Mouse (Mus musculus) MEL (cell line): ENCODE results near the gene Itga10. TPM values are rescaled to one million over a fixed set of nuclear protein-coding genes. Genes with fewer than 3 reads are reported as not detected.

Experiments used
- DNase-seq: peaks from one replicate; pipeline ENCODE4 v3.0.0; 2011; ENCODE audit warnings: low read depth, low spot score
- H3K27ac ChIP-seq: 2 replicates; pipeline ENCODE4 v1.5.1; 2012; ENCODE audit warnings: low read depth, mild to moderate bottlenecking, control low read depth, low read length, moderate library complexity; ENCODE audit not compliant: control insufficient read depth
- H3K27me3 ChIP-seq, 2 experiments: fragments of 150-350 bp in 1 of 2; sonication (generic) in 1 of 2; 2 replicates each; pipeline ENCODE4 v1.6.1; 2012; ENCODE audit warnings: low read length in 2 of 2, mild to moderate bottlenecking in 2 of 2, improper control_type of control experiment in 1 of 2, moderate library complexity in 1 of 2; ENCODE audit not compliant: insufficient read depth in 2 of 2, control insufficient read depth in 1 of 2
- H3K36me3 ChIP-seq, 2 experiments: 2 replicates each; pipeline ENCODE4 v1.6.1; 2012 to 2014; ENCODE audit warnings: low read length in 2 of 2, improper control_type of control experiment in 1 of 2, inconsistent platforms in 1 of 2, mild to moderate bottlenecking in 1 of 2; ENCODE audit not compliant: insufficient read depth in 2 of 2, control insufficient read depth in 1 of 2
- H3K4me1 ChIP-seq, 2 experiments: fragments of 150-350 bp in 1 of 2; sonication (generic) in 1 of 2; 2 replicates each; pipeline ENCODE4 v1.6.1; 2012; ENCODE audit warnings: low read length in 2 of 2, improper control_type of control experiment in 1 of 2, mild to moderate bottlenecking in 1 of 2; ENCODE audit not compliant: insufficient read depth in 2 of 2, control insufficient read depth in 1 of 2
- H3K4me3 ChIP-seq, 2 experiments: fragments of 150-350 bp in 1 of 2; sonication (generic) in 1 of 2; 2 replicates each; pipeline ENCODE4 v1.5.1; 2012; ENCODE audit warnings: low read depth in 2 of 2, low read length in 2 of 2, mild to moderate bottlenecking in 2 of 2, moderate library complexity in 2 of 2, control low read depth in 1 of 2, improper control_type of control experiment in 1 of 2; ENCODE audit not compliant: control insufficient read depth in 1 of 2, insufficient read depth in 1 of 2
- H3K79me2 ChIP-seq: 2 replicates; pipeline ENCODE4 v1.6.1; 2012; ENCODE audit warnings: mild to moderate bottlenecking, low read length, moderate library complexity; ENCODE audit not compliant: control insufficient read depth, poor library complexity, insufficient read depth
- H3K9ac ChIP-seq: 2 replicates; pipeline ENCODE4 v1.6.1; 2012; ENCODE audit warnings: low read depth, mild to moderate bottlenecking, control low read depth, low read length, moderate library complexity; ENCODE audit not compliant: control insufficient read depth, poor library complexity, severe bottlenecking
- H3K9me3 ChIP-seq: fragments of 150-350 bp; sonication (generic); replicated peaks from 2 replicates; pipeline ENCODE4 v1.6.1; 2012; ENCODE audit warnings: mild to moderate bottlenecking, low read length, improper control_type of control experiment, moderate library complexity; ENCODE audit not compliant: insufficient read depth
- CHD1 ChIP-seq: IDR thresholded peaks from 2 replicates; pipeline ENCODE4 v1.6.1; 2012; ENCODE audit warnings: low read depth, mild to moderate bottlenecking, inconsistent platforms, low read length, improper control_type of control experiment
- CTCF ChIP-seq, 3 experiments: IDR thresholded peaks in 2 of 3; conservative IDR thresholded peaks in 1 of 3; 2 replicates each; pipeline ENCODE4 v1.5.1; 2011 to 2012; ENCODE audit warnings: low read length in 3 of 3, low read depth in 2 of 3, mild to moderate bottlenecking in 2 of 3, improper control_type of control experiment in 1 of 3, inconsistent platforms in 1 of 3, mixed read lengths in 1 of 3, moderate library complexity in 1 of 3; ENCODE audit not compliant: control insufficient read depth in 1 of 3, insufficient read depth in 1 of 3, poor library complexity in 1 of 3, severe bottlenecking in 1 of 3
- MAX ChIP-seq: IDR thresholded peaks from 2 replicates; pipeline ENCODE4 v1.6.1; 2011; ENCODE audit warnings: low read length, improper control_type of control experiment
- RAD21 ChIP-seq: IDR thresholded peaks from 2 replicates; pipeline ENCODE4 v1.6.1; 2011; ENCODE audit warnings: mild to moderate bottlenecking, low read depth, low read length, improper control_type of control experiment
- SIN3A ChIP-seq: IDR thresholded peaks from 2 replicates; pipeline ENCODE4 v1.6.1; 2012; ENCODE audit warnings: low read length, improper control_type of control experiment, inconsistent platforms
- SMC3 ChIP-seq: IDR thresholded peaks from 2 replicates; pipeline ENCODE4 v1.6.1; 2011; ENCODE audit warnings: low read depth, low read length, improper control_type of control experiment
- TAL1 ChIP-seq: IDR thresholded peaks from 2 replicates; pipeline ENCODE4 v1.6.1; 2012; ENCODE audit warnings: mild to moderate bottlenecking, inconsistent platforms, low read length, moderate library complexity, mixed read lengths
- TBP ChIP-seq: IDR thresholded peaks from 2 replicates; pipeline ENCODE4 v1.8.0; 2011; ENCODE audit warnings: low read depth, low read length, improper control_type of control experiment
- TCF12 ChIP-seq: IDR thresholded peaks from 2 replicates; pipeline ENCODE4 v1.6.1; 2014; ENCODE audit warnings: low read depth, mild to moderate bottlenecking, inconsistent platforms, low read length, improper control_type of control experiment, moderate library complexity
- UBTF ChIP-seq: IDR thresholded peaks from 2 replicates; pipeline ENCODE4 v1.6.1; 2012; ENCODE audit warnings: low read depth, mild to moderate bottlenecking, inconsistent platforms, low read length, improper control_type of control experiment, moderate library complexity, borderline replicate concordance; ENCODE audit not compliant: insufficient read depth
- ZNF384 ChIP-seq: IDR thresholded peaks from 2 replicates; pipeline ENCODE4 v1.6.1; 2012; ENCODE audit warnings: low read depth, mild to moderate bottlenecking, inconsistent platforms, low read length, improper control_type of control experiment
- polyA plus RNA-seq, 2 experiments: library from polyadenylated mRNA; stranded (reverse) in 1 of 2; unstranded in 1 of 2; fragments of >175 nt in 1 of 2; fragments of >200 nt in 1 of 2; gene quantifications; 2 replicates each; pipeline versions ENCODE4 v1.2.1 to v1.2.4; 2012; ENCODE audit warnings: low replicate concordance in 2 of 2, low read depth in 1 of 2; ENCODE audit not compliant: insufficient read length in 2 of 2, insufficient read depth in 1 of 2, missing spikeins in 1 of 2
- total RNA-seq: library from RNA; depleted of rRNA; stranded (reverse); fragments of 300-350 nt; gene quantifications from 2 replicates; pipeline ENCODE4 v1.2.3, GENCODE M21; 2012

Itga10 gene
- total and polyA plus RNA-seq, 3 experiments = 1.0 to 2.9 TPM; not detected in 1

- peaks cover 3 to 12% of the 10 kb centered on the region in 2 experiments for H3K4me1 ChIP-seq
- no peaks in the 10 kb centered on the region for H3K9me3 ChIP-seq
- peaks cover 0 to 12% of the 10 kb centered on the region in 2 experiments; a peak in 2 of 4 replicates for H3K36me3 ChIP-seq
- DNase-seq = peak; percentile 49
- no peak overlapping the region for H3K4me3 ChIP-seq
- no peaks in the 10 kb centered on the region; the same call in 1 of the 2 replicates for H3K79me2 ChIP-seq
- H3K27ac ChIP-seq = no peak overlapping the region
- H3K27me3 ChIP-seq = no peaks in the 10 kb centered on the region
- no peak overlapping the region for H3K9ac ChIP-seq
- TF ChIP-seq ZNF384 (peak; percentile 38; the same call in 1 of the 2 replicates), UBTF (no peak), RAD21 (no peak), TBP (peak; percentile 93)
- TF ChIP-seq, all 39 proteins: peak for 2
Measured at GRCm38 (mm10) chr3:96668424-96669067, 23.2 kb downstream of the Itga10 start.

- peak within 1 kb of the TSS; percentile 54 for H3K9ac ChIP-seq
- TF ChIP-seq SIN3A = peak; percentile 64
- 0 out of 2 replicates have a peak, but pooled peaks have one; percentile 8 for TF ChIP-seq TBP
- TF ChIP-seq CTCF (IDR thresholded peaks at IDR 0.05 in 2 of 3, conservative IDR thresholded peaks at IDR 0.05 in 1 of 3; ENCODE audit: control insufficient read depth in 1 of 3, insufficient read depth in 1 of 3, low read depth in 2 of 3, low read length in 3 of 3, poor library complexity in 1 of 3, severe bottlenecking in 1 of 3) = peak in 2 of 3 experiments; percentile 10 to 44; a peak in 3 of 6 replicates
- TF ChIP-seq MAX = no peak
- TF ChIP-seq CHD1 = no peak
- TF ChIP-seq TCF12 = 0 out of 2 replicates have a peak, but pooled peaks have one; percentile 15
- no peak for TF ChIP-seq SMC3
- H3K4me1 ChIP-seq = peaks cover 3 to 12% of the 10 kb centered on the region in 2 experiments
- H3K36me3 ChIP-seq = peaks cover 0 to 12% of the 10 kb centered on the region in 2 experiments; a peak in 2 of 4 replicates
- H3K27ac ChIP-seq = no peak within 1 kb of the TSS
- H3K9me3 ChIP-seq = no peaks in the 10 kb centered on the region
- no peaks in the 10 kb centered on the region; the same call in 1 of the 2 replicates for H3K79me2 ChIP-seq
- H3K4me3 ChIP-seq = peak within 1 kb of the TSS; percentile 57 to 61
- H3K27me3 ChIP-seq = no peaks in the 10 kb centered on the region
- DNase-seq = peak; percentile 99
Measured at GRCm38 (mm10) chr3:96669727-96670468, 24.5 kb downstream of the Itga10 start, which contains the start of gene Ankrd35. Gene Ankrd35, plus strand, starts transcription at chr3:96670131.

GRCm38 (mm10) chr3:96671519-96671918 is 26.1 kb downstream of the Itga10 start:
- Histone ChIP-seq H3K27ac (no peak overlapping the region), H3K27me3 (no peaks in the 10 kb centered on the region), H3K79me2 (no peaks in the 10 kb centered on the region; the same call in 1 of the 2 replicates), H3K9ac (no peak overlapping the region), H3K4me3 (no peak overlapping the region), H3K4me1 (peaks cover 7 to 19% of the 10 kb centered on the region in 2 experiments), H3K36me3 (peaks cover 0 to 21% of the 10 kb centered on the region in 2 experiments; a peak in 2 of 4 replicates), H3K9me3 (no peaks in the 10 kb centered on the region)
- DNase-seq = no peak
- TF ChIP-seq TAL1 = no peak
